Mouse (Mus musculus) kidney, adult 8-10 months (tissue): ENCODE measurements around the gene Cmtr2.
A peak's percentile ranks its signal among the peaks of the same experiment; 100 is the strongest.

ENCODE experiments used
- DNase-seq, 2 experiments: peaks; one replicate each; pipeline ENCODE4 v3.0.0; 2022

Gene Cmtr2

DNA sequence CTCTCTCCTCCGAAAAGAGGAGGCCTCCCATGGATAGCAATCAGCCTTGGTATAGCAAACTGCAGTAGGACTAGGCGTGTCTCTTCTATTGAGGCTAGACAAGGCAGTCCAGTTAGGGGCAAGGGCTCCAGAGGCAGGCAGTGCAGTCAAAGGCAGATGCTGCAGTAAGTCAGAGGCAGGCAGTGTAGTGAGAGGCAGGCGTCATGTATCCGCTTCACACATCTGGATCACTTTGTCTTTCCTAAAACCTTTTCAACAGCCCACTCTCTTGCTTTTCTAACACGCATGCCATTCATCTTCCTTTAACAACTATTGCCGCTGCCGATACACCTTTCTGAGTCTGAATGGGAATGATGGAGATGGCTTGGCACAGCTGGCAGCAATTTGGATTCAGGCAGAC is at the start of gene Cmtr2:
Cmtr2 (plus strand) TSS at position 301 of the 400 bp plus-strand sequence.
- DNase-seq, result no peak

DNA sequence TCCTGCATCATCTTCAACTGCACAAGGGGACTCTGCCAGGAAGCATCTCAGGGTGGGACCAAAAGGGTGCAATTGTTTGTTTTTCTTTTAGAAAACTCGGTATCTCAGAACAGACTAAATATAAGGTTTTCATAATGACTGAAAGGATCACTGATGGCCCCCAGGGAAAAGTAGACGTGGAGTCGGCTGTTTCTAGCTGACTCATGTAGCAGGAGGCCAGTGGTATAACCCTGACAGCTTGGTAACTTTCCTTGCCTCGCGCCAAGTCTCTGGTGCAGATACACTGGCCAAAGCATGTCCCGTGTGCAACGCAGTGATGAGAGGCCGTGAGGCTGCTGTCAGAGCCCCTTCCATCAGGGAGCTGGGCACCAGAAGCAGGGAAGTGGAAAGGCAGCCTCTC is 49.2 kb upstream of the Cmtr2 start:
- no peak for DNase-seq

DNA sequence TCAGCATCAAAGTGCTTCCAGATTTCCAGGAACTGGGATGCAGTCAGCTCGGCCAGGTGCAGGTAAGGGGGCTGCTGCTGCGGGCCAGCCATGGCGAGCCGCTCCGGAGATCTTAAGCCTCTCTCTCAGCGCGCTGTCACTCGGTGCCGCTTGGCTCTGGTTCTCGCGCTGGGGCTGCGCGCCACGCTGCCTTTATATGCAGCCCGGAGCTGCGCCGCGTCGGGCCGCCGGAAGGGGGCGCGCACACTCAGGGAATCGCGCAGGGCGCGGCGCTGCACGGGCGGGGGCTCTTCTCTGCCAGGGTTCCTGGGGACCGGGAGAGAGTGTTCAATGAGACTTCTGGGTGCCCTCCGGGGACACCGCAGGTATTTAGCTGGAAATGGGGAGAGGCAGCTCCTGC is 47.4 kb upstream of the Cmtr2 start, which contains the start of gene Calb2:
Calb2 (minus strand) TSS at position 165 of the 400 bp plus-strand sequence.
- DNase-seq, result peak in 1 of 2 experiments; percentile 11

DNA sequence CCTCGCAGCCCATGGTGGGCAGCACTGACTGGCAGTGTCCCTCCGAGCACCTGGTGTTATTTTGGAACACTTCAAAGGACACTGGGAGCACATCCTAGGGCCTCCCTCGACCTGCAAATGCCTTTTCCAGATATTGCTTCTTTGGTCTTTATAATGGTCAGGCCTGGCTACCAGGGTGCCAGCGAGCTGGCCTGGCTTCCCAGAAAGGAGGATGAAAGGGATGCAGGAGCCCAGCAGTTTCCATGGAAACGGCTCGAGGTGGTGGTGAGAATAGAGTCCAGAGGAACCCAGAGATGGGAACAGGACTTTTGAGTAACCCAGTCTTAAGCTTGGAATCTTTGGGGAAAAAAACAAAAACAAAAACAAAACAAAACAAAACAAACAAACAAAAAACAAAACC is 43.3 kb upstream of the Cmtr2 start:
- no peak for DNase-seq

- DNase-seq, result no peak
These were observed 40.6 kb upstream of the Cmtr2 start for GRCm38 (mm10) chr8:110174826-110175225.

DNA sequence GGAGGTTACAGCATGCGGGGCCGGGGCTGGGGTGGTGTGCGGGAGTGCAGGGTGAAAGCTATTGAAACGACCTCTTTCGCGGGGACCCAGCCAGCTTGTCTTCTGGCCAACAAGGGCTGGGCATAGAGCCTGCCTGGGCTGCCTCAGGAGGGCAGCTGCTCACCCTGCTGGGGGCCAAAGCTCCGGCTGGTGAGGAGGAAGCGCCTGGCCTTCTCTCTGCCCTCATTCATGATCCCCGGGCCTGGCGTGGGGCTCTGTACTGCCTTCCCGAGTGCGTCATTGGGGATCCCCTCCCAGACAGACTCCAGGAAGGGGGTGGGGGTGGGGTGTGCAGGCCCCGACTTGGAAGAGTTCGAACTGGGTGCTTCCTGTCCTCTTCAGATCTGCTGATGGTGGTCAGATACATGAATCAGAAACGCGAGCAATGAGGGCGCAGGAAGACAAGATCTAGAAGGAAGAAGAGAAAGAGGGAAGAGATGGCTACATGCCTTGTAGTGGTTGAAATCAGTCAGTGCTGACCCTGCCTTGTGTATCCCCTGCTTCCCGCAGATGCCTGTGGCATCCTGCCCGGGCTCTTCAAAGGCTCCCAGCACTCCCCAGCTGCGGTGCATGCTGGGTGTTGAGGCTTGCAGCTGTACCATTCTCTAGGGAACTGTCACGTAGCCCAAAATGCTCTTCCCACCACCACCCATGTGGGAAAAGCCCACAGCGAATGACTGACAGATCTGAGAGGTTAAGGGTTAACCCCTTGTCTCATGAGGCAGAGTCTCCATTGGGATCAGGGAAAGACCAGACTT is 37.9 kb upstream of the Cmtr2 start:
- DNase-seq, result no peak

GRCm38 (mm10) chr8:110182735-110183367 is 32.6 kb upstream of the Cmtr2 start:
- DNase-seq, result no peak

DNA sequence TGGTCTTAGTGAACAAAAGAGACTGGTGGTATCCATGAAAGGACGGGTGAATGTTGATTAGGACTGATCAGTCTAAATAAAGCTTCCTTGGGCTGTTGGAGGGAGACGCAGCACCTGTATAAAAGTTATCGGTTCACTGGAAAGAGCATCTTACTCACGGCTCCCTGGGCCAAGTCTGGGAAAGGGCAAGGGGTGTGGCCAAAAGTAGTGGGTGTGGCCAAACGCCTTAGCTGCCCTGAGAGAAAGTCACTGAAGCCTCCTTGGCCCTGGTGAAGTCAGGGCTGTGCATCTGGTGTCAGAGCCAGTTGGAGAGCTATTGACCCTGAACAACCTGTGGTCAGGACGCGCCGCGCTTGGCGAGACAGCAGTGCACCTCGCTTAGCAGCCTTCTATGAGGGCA is 31.7 kb upstream of the Cmtr2 start:
- peak; percentile 4 to 32 for DNase-seq

- DNase-seq, result no peak
These were observed 29.9 kb upstream of the Cmtr2 start for GRCm38 (mm10) chr8:110185538-110185937.

DNA sequence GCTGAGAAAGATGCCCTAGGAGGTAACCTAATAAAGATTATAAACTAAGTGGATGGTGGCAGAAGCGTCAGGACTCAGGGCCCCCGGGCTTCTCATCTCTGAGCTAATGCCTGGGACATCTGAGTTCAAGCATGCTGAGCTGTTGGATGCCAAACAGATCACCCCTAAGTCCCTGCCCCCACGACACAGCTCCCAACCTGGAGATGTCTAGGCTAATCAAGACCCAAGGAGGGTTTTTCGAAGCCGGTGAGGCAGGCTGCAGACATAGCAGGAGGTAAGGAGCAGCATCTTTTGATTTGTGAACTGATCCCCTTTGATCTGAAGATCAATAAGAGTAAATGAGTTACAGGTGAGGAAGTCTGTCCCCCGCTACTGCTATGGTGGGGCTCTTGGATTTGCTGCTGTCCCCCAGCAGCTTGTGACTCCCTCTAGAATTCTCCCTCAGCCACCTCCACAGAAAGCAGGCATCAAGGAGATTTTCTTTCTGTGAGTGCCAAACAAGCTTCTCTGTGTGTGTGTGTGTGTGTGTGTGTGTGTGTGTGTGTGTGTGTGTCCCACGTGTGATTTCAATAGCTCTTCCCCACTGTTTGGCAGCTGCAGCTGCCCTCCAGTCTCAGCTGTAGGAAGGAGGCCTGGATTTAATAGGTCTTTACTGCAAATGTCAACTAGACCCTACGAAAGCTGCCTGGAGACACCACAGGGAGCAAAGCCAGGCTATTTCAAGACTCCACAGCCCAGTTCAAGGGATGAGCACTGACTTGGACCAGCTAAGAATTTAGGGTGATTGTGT is 26.3 kb upstream of the Cmtr2 start:
- no peak for DNase-seq

- peak in 1 of 2 experiments; percentile 48 for DNase-seq
These were observed 18.8 kb upstream of the Cmtr2 start for GRCm38 (mm10) chr8:110196678-110197077.

GRCm38 (mm10) chr8:110201806-110202205 is 13.7 kb upstream of the Cmtr2 start:
- DNase-seq, result no peak

DNA sequence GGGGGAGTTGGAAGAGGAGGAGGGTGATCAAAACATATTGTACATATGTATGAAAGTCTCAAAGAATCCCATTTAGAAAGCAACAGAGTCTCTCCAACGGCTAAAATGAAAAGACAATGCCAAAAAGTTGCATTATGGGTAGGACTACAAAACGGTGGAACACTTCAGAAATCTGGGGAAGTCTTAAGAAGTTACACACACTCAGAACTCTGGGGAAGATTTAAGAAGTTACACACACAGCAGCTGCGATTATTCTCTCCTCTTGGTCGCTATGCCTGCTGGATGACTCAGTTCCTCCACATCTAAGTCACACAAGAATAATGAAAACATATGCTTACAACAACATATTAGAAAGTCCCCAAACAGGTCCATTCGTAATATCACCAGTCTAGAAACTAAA is 788 bp downstream of the Cmtr2 start:
- no peak for DNase-seq

DNA sequence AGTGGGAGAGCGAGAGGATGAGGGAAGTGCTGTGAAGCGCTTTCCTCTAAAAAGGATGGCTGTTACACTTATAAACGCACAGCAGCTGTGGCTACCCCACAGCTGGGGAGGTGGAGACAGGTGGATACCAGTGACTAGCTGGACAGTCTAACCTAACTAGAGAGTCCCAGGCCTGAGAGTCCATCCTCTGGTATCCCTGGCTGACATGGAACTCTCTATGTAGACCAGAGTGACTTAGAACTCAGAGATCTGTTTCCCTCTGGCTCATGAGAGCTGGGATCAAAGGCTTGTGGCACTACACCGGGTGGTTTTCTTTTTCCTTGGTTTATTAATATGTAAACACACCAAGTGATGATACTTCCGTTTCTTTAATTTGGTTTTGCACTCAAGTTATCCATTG is 1.7 kb downstream of the Cmtr2 start:
- peak in 1 of 2 experiments; percentile 4 for DNase-seq

GRCm38 (mm10) chr8:110217681-110218131 is 2.2 kb downstream of the Cmtr2 start:
- DNase-seq, result peak; percentile 99

DNA sequence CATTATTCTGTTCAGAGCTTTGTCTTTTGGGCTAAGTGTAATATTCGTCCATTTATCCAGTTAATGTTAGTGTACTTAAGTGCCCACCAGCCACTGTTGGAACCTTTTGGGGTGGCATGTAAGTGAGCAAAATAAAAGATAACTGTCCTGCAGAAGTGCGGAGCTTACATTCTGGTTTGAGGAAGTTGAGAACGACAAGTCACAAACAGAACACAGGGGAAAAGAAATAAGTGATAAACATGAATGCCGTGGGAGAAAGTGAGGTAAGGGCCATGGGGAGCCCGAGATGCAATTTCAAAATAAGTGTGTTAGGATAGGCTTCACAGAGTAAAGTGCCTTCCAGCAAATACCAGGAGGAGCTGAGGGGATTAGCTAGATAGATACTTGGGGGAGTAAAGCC is 3.0 kb downstream of the Cmtr2 start:
- no peak for DNase-seq

DNA sequence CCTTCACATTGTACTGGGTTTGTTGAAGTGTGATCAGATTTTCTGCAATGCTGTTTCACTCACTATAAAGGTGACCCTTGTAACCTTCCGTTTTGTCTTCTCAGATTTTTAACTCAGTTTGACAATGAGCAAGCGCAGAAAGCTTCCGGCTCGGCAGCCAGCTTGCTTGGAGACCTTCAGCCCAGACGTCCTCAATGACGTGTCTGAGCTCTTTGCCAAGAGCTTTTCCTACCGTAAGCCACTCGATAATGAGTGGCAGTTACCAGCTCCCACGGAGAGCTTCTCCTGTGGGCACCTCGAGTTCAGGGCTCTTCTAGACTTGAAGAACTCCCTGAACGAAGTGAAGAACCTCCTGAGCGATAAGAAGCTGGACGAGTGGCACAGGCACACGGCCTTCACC is 5.5 kb downstream of the Cmtr2 start:
- no peak for DNase-seq

- peak; percentile 44 to 77 for DNase-seq
These were observed 15.3 kb downstream of the Cmtr2 start for GRCm38 (mm10) chr8:110230803-110231202.

DNA sequence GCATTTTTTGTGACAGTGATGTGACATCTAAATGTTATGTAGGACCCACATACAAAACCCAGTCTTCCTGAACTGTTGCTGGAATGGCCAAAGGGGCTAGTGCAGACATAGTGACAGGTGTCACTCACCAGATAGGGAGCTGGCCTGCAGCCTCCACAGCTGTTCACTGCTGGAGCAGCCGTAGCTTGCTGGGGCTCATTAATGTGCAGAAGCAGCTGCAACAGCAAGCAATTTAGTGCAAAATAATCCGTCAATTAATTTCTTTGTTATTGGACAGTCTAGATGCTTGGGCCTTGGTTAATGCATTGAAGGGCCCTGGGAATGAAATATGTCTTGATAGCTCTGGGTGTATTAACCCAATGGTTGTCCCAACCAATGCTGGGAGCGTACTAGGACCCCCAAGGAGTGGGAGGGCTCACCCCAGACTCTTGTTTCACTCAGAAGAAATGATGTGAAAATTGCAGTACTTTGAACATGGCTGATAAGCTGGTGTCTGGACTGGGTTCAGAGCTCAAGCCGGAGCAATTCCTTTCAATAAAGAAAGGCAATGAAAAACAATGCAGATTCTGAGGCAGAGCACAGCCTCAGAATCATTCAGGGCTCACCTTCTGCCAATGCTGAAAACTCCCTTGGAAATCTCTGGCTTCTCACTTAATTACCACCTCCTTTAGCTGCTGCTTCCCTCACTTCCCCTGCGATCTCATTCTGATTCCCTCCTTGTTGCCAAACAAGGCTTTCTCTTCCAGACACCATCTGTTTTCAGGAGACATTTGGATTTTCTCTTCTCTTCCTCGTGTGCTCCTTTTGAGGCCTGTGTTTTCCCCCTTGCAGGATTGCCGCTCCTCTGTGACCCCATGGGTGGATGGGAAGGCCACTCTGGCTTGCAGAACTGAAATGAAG is 27.1 kb downstream of the Cmtr2 start:
- DNase-seq, result no peak

DNA sequence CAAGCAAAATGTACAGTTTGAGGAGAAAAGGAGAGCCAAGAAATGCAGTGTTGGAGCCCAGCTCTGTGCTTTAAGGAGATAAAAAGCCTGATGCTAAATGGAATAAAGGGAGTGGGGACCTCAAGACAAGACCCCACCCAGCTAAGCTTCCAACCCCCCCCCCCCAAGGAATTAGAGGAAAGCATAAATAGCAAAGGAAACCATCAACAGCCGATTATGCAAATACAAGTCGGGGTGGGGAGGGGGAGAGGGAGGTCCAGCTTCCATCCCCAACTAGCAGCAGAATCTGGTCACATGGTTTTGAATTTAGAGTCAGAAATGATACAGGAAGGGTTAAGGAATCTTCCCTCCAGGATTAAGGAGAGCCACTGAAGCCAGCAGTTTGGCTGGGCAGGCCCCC is 29.1 kb downstream of the Cmtr2 start:
- DNase-seq, result no peak

DNA sequence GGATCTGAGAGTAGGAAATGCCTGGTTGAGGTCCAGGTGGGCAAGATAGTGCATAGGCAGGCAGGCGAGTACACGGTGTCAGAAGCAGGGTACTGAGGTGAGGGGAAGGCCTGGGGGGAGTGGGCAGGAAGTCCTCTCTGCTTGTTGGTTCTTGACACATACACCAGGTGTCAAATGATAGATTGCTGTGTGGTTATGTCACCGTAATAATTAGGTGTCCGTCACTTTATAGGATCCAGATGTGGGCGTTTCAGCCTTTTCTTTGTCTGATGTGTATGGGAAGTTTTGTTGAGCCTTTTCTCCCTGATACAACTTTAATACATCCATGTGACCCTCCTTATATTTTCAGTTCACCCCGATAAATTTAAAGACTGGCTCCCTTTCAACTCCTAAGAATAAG is 31.8 kb downstream of the Cmtr2 start:
- DNase-seq, result no peak

GRCm38 (mm10) chr8:110253986-110254385 is 38.5 kb downstream of the Cmtr2 start:
- DNase-seq, result no peak
